Mouse (Mus musculus): ENCODE measurements around the gene Fbxl7.

- no peak for TF ChIP-seq CTCF (IDR thresholded peaks at IDR 0.05; ENCODE audit: low read depth)
- TF ChIP-seq EP300 (IDR thresholded peaks at IDR 0.05; ENCODE audit: low read depth) = no peak
These were observed 99.9 kb downstream of the Fbxl7 start for GRCm38 (mm10) chr15:26795518-26795917.

Data from liver, postnatal 0 days (tissue).